Mouse (Mus musculus): ENCODE data around the gene Clstn1.

- TF ChIP-seq MAX (IDR thresholded peaks at IDR 0.05; ENCODE audit: low read depth): no peak
- TF ChIP-seq CEBPB (IDR thresholded peaks at IDR 0.05; ENCODE audit: insufficient read depth, poor library complexity, severe bottlenecking): no peak
- no peak for TF ChIP-seq POLR2A (IDR thresholded peaks at IDR 0.05; ENCODE audit: insufficient read length, low read depth)
- no peak for TF ChIP-seq E2F4 (IDR thresholded peaks at IDR 0.05; ENCODE audit: insufficient read depth)
- no peak for TF ChIP-seq USF1 (IDR thresholded peaks at IDR 0.05; ENCODE audit: low read depth)
- TF ChIP-seq SRF (IDR thresholded peaks at IDR 0.05; ENCODE audit: control insufficient read depth, insufficient read length, low read depth): no peak
- no peak for TF ChIP-seq REST (IDR thresholded peaks at IDR 0.05; ENCODE audit: insufficient read depth, insufficient read length)
- TF ChIP-seq TCF12 (IDR thresholded peaks at IDR 0.05; ENCODE audit: insufficient read depth, poor library complexity, severe bottlenecking): no peak
- TF ChIP-seq TCF3 (IDR thresholded peaks at IDR 0.05; ENCODE audit: insufficient read length, low read depth): no peak
- TF ChIP-seq MYOG (IDR thresholded peaks at IDR 0.05; ENCODE audit: control insufficient read depth in 1 of 3, insufficient read depth in 1 of 3, insufficient read length in 2 of 3, low read depth in 2 of 3): no peak
These were observed 42.5 kb downstream of the Clstn1 start for GRCm38 (mm10) chr4:149628810-149629209.

Measured in myocyte (in vitro differentiated cells).